Mouse (Mus musculus) C2C12 (cell line): Measurements from ENCODE around the gene Hnrnpul2. TPM values are rescaled to one million over a fixed set of nuclear protein-coding genes. Genes with fewer than 3 reads are reported as not detected.

Experiments used
- H3K27me3 ChIP-seq: one replicate; pipeline ENCODE4 v1.6.1; 2011; ENCODE audit not compliant: control insufficient read depth, insufficient read depth, insufficient read length
- H3K36me3 ChIP-seq: one replicate; pipeline ENCODE4 v1.6.1; 2011; ENCODE audit not compliant: control insufficient read depth, insufficient read depth
- H3K4me3 ChIP-seq: one replicate; pipeline ENCODE4 v1.5.1; 2011; ENCODE audit warnings: mild to moderate bottlenecking, control low read depth; ENCODE audit not compliant: poor library complexity, insufficient read depth, severe bottlenecking
- H3K79me2 ChIP-seq: one replicate; pipeline ENCODE4 v1.6.1; 2011; ENCODE audit not compliant: control insufficient read depth, insufficient read depth
- H3K79me3 ChIP-seq: one replicate; pipeline ENCODE4 v1.6.1; 2011; ENCODE audit warnings: low read depth, control low read depth
- H3ac ChIP-seq: one replicate; pipeline ENCODE3; 2011; ENCODE audit warnings: low read depth; ENCODE audit not compliant: control insufficient read depth, insufficient read length
- CEBPB ChIP-seq: IDR thresholded peaks from one replicate; pipeline ENCODE4 v1.6.1; 2011; ENCODE audit warnings: low read depth, mild to moderate bottlenecking, control low read depth, moderate library complexity
- CTCF ChIP-seq: IDR thresholded peaks from one replicate; pipeline ENCODE4 v1.5.1; 2011; ENCODE audit not compliant: control insufficient read depth, insufficient read depth, insufficient read length
- FOSL1 ChIP-seq: IDR thresholded peaks from one replicate; pipeline ENCODE4 v1.8.0; 2011; ENCODE audit warnings: mild to moderate bottlenecking, low read length; ENCODE audit not compliant: poor library complexity, insufficient read depth, severe bottlenecking
- MAX ChIP-seq: IDR thresholded peaks from one replicate; pipeline ENCODE4 v1.6.1; 2011; ENCODE audit warnings: mild to moderate bottlenecking, control low read depth
- MYOD1 ChIP-seq: IDR thresholded peaks from one replicate; pipeline ENCODE4 v1.6.1; 2011; ENCODE audit warnings: low read depth; ENCODE audit not compliant: control insufficient read depth, insufficient read length
- MYOG ChIP-seq: IDR thresholded peaks from one replicate; pipeline ENCODE4 v1.6.1; 2011; ENCODE audit not compliant: control insufficient read depth, insufficient read length; ENCODE audit errors: extremely low read depth
- USF1 ChIP-seq: IDR thresholded peaks from one replicate; pipeline ENCODE4 v1.6.1; 2011; ENCODE audit warnings: low read depth, mild to moderate bottlenecking, control low read depth, moderate library complexity
- polyA plus RNA-seq: library from polyadenylated mRNA; unstranded; fragments of >200 nt; fragmentation: generic; extraction: Trizol; gene quantifications from one replicate; pipeline ENCODE4 v1.2.1, GENCODE M21; 2012; ENCODE audit warnings: missing spikeins

Gene Hnrnpul2
- polyA plus RNA-seq, 1 experiment = 45.5 TPM

- Histone ChIP-seq H3K27me3 (no peaks in the 10 kb centered on the region), H3K36me3 (peaks cover 7% of the 10 kb centered on the region), H3ac (no peak within 1 kb of the TSS), H3K79me3 (no peaks in the 10 kb centered on the region), H3K79me2 (peaks cover 15% of the 10 kb centered on the region), H3K4me3 (no peak within 1 kb of the TSS)
- TF ChIP-seq FOSL1 (no peak), CTCF (no peak), MYOG (no peak), USF1 (no peak), MAX (no peak), CEBPB (no peak), MYOD1 (no peak)
Observed at GRCm38 (mm10) chr19:8883616-8884015, 63.8 kb downstream of the Hnrnpul2 start, which contains the start of the genes Lbhd1 and Gm49403. TSS of gene Lbhd1 (plus strand) at chr19:8883732. TSS of gene Gm49403 (plus strand) at chr19:8883930.

Other genes starting within 250 kb of the Hnrnpul2 start
- not detected for gene Slc22a8, start 228.8 kb upstream of the Hnrnpul2 start, polyA plus RNA-seq
- not detected for gene Slc22a6, start 202.0 kb upstream of the Hnrnpul2 start, polyA plus RNA-seq
- not detected for gene Chrm1, start 156.2 kb upstream of the Hnrnpul2 start, polyA plus RNA-seq
- 207 TPM for gene Slc3a2, start 96.6 kb upstream of the Hnrnpul2 start, polyA plus RNA-seq
- gene Wdr74, start 84.2 kb upstream of the Hnrnpul2 start, polyA plus RNA-seq = 116 TPM
- 1.7 TPM for gene 1700092M07Rik, start 79.3 kb upstream of the Hnrnpul2 start, polyA plus RNA-seq
- gene Stx5a, start 78.6 kb upstream of the Hnrnpul2 start, polyA plus RNA-seq = 32.9 TPM
- 78.5 TPM for gene Nxf1, start 62.9 kb upstream of the Hnrnpul2 start, polyA plus RNA-seq
- gene Tmem223, start 49.0 kb upstream of the Hnrnpul2 start, polyA plus RNA-seq = 58.2 TPM
- 28.7 TPM for gene Tmem179b, start 45.5 kb upstream of the Hnrnpul2 start, polyA plus RNA-seq
- gene Taf6l, start 33.6 kb upstream of the Hnrnpul2 start, polyA plus RNA-seq = 28.5 TPM
- 178 TPM for gene Polr2g, start 21.4 kb upstream of the Hnrnpul2 start, polyA plus RNA-seq
- gene Zbtb3, start 17.5 kb upstream of the Hnrnpul2 start, polyA plus RNA-seq = 3.6 TPM
- 17.7 TPM for gene Ttc9c, start 677 bp upstream of the Hnrnpul2 start, polyA plus RNA-seq
- gene AC129217.1, start 9.8 kb downstream of the Hnrnpul2 start, polyA plus RNA-seq = 0.54 TPM
- 5.4 TPM for gene Bscl2, start 17.5 kb downstream of the Hnrnpul2 start, polyA plus RNA-seq
- gene Gng3, start 19.2 kb downstream of the Hnrnpul2 start, polyA plus RNA-seq = 0.20 TPM
- 0.25 TPM for gene Lrrn4cl, start 30.8 kb downstream of the Hnrnpul2 start, polyA plus RNA-seq
- 169 TPM for gene Ubxn1, start 51.5 kb downstream of the Hnrnpul2 start, polyA plus RNA-seq
- 34.4 TPM for gene Uqcc3, start 60.9 kb downstream of the Hnrnpul2 start, polyA plus RNA-seq
- gene Lbhd1, start 63.7 kb downstream of the Hnrnpul2 start, polyA plus RNA-seq = 8.6 TPM
- not detected for gene Gm49403, start 63.9 kb downstream of the Hnrnpul2 start, polyA plus RNA-seq
- gene 1810009A15Rik, start 68.8 kb downstream of the Hnrnpul2 start, polyA plus RNA-seq = 175 TPM
- 0.61 TPM for gene Gm49416, start 68.9 kb downstream of the Hnrnpul2 start, polyA plus RNA-seq
- 48.0 TPM for gene Ints5, start 73.0 kb downstream of the Hnrnpul2 start, polyA plus RNA-seq
- gene Ganab, start 78.1 kb downstream of the Hnrnpul2 start, polyA plus RNA-seq = 117 TPM
- gene B3gat3, start 100.4 kb downstream of the Hnrnpul2 start, polyA plus RNA-seq = 60.1 TPM
- 10.4 TPM for gene Rom1, start 109.3 kb downstream of the Hnrnpul2 start, polyA plus RNA-seq
- 28.7 TPM for gene Eml3, start 109.5 kb downstream of the Hnrnpul2 start, polyA plus RNA-seq
- 109 TPM for gene Mta2, start 121.9 kb downstream of the Hnrnpul2 start, polyA plus RNA-seq
- gene Tut1, start 133.8 kb downstream of the Hnrnpul2 start, polyA plus RNA-seq = 24.2 TPM
- 1,028 TPM for gene Eef1g, start 147.0 kb downstream of the Hnrnpul2 start, polyA plus RNA-seq
- 86.8 TPM for gene Ahnak, start 169.3 kb downstream of the Hnrnpul2 start, polyA plus RNA-seq